Mouse (Mus musculus) kidney, postnatal 14 days (tissue): ENCODE results near the gene Osbp.

Experiments
- DNase-seq: peaks from one replicate; pipeline ENCODE4 v3.0.0; 2022; ENCODE audit warnings: mixed read lengths

Gene Osbp

DNA sequence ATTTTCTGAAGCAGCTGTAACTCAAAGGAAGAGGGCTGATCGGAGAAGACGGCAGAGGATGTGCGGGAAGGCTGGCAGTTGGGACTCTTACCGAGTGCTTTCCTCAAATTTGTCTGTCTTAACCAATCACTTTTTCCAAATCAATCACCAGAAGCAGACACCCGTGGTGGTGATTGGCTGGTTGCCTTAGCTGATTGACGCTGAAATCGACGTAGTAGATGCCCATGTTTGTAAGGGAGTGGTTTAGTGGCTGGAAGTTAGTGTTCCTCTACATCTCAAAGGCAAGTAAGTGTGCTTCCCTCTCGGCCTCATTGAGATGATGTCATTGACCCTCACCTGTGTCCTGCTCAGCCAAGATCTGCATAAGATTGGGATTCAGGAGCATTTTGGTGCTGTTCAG, 26.3 kb downstream of the Osbp start:
- no peak for DNase-seq

- DNase-seq = no peak
Measured at GRCm38 (mm10) chr19:11992441-11993029, 26.8 kb downstream of the Osbp start.

DNA sequence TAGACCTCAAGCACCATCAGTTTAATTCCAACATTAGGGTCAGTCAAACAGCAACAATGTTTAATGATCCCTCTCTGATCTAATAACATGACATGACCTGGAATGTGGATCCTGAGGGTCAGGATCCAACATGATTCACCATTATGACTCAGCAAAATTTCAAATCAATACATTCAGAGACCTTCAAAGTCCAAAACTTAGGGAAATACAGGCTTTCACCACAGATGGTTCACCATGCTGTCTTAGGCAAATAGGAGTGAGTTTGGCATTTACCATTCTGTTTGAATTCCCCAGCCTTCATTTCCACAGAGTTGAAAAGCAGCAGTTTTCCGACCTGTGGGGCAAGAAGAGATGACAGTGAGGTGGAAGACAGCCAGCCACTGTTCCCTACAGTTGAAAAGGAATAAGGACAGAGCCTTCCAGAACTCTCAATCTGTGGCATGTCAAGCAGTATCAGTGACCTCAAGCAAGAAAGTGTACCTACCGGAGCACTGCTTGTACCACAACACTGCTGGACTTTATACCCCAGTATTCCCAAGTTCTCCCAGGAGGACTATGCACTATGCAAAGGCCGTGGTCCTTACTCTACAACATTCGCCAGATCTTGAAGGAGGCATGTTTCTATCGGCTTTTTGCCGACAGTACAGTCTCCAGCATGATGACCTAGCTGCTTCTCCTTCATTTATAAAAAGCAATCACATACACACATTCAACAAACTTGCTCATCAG, 29.1 kb downstream of the Osbp start:
- DNase-seq = no peak

DNA sequence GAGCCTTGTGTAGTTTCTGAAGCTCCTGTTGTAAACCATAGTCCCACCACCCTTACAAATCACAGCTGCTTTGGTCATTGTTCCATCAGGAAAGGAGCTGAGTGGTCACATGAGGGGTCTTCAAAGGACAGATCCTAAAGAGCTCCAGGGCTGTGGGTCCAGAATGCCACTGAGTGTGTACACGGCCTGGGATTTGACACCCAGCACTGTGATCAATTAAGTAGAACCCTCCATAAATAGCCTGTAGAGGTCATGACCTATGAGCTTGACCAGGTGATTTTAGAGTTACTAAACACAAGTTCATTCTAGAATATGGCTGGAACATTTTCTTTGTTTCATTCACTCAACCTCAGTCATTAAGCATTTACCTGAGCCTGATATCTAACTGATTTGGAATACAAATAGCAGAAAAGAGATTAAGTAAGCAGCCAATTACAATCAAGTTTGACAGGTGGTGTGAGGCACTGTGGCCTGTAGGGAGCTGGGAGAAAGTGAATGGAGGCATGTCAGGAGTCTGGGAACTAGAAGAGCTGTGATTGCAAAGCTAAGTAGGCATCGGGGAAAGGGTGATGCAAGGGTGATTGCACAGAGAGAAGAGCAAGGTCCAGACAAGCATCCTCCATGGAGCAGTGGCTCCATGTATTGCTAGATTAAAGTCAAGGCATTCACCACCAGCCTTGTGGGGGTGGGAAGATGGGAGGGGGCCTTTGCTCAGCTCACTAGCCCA, 30.1 kb downstream of the Osbp start:
- DNase-seq = no peak

DNA sequence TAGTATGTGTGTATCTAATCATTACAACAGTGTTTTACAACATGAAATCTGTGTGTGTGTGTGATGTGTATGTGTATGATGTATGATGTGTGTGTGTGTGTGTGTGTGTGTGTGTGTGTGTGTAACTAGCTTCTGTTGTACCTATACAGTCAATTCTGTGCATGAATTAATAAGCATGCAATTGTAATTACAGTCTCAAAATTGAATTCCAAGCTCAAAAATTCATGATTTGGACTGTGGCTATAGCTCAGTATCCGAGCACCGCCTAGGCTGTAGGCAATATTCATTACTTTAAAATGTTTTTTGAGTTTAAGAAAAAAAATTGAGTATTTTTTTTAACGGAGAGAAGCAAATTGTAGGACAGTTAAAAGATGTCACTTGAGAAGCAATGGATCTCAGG, 35.9 kb downstream of the Osbp start:
- DNase-seq = no peak

DNA sequence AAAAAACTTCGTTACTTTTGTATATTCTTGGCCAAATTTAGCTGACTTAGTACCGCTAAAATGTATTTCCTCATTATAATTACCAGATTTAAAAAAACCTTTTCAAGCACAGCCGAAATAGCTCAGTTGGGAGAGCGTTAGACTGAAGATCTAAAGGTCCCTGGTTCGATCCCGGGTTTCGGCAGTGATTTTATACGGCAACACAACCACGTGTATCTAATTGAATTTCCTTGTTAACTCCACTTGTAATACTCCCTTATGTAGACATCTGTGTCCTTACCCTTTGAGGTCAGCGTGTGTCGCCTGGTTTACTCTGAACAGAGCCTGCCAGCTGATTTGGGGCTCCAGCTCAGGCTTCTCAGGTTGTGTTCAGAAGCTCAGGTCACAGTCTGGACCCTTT, 36.4 kb downstream of the Osbp start:
- DNase-seq = peak; percentile 39

GRCm38 (mm10) chr19:12002791-12003190, 37.0 kb downstream of the Osbp start:
- no peak for DNase-seq

- DNase-seq = peak; percentile 54
Measured at GRCm38 (mm10) chr19:12003568-12003967, 37.8 kb downstream of the Osbp start.

GRCm38 (mm10) chr19:12004216-12005008, 38.7 kb downstream of the Osbp start:
- DNase-seq = peak; percentile 39

GRCm38 (mm10) chr19:12005376-12006360, 39.9 kb downstream of the Osbp start:
- peak; percentile 88 for DNase-seq

- DNase-seq = no peak
Measured at GRCm38 (mm10) chr19:12006361-12006947, 40.7 kb downstream of the Osbp start.

GRCm38 (mm10) chr19:12007105-12007931, 41.6 kb downstream of the Osbp start:
- peak; percentile 59 for DNase-seq

- no peak for DNase-seq
Measured at GRCm38 (mm10) chr19:12008410-12009380, 43.0 kb downstream of the Osbp start.

DNA sequence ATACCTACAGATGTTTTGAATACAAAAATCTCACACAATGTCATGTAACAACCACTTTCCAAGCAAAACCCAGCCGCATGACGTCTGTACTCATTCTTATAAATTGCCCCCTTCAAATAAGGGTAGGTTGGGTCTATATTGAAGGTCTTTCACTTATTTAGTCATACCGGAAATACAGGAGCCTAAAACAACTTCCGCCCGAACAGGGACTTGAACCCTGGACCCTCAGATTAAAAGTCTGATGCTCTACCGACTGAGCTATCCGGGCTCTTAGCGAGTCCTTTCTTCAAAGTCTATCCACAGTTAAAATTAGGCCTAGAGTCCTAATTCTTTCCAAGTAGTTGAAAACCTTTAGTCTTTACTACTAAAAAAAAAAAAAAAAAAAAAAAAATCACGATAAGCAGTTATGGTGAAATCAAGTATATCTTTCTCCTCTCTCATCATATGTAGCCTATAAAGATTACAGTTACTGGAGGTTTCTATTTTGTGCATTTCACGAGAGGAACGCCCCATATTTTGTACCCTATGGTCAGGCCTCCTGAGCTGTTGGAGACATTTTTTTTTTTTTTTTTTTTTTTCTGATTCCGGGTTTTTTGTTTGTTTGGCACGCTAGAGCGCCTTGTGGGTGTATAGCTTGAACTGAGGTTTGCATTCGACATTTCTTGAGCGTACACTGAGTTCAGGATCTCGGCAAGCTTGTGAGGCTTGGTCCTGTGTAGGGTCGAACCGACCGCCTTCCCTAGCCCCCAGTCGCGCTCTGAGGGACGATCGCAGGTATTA, 44.0 kb downstream of the Osbp start:
- peak; percentile 79 for DNase-seq

DNA sequence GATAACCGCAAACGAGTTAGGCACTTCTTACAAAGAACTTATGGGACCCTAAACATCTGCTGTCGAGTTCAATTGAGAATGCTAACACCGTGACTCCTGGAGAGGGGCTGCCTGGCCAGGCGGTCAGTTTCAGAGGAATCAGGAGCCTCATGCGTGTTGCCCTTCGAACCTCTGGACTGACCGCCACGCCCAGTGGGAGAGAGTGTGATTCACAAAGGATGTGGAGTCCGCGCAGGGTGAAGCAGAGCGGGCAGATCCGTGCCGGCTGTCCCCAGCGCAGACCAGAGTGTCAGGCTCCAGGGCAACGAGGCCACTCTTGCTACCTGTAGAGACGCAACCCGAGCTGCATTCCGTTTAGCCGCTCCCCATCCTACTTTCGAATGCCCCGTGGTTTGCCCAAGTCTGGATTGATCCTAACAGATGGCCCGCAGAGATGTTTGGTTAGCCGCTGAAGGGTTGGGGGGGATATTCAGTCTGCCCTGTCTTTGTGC, 44.6 kb downstream of the Osbp start:
- DNase-seq = peak; percentile 85

DNA sequence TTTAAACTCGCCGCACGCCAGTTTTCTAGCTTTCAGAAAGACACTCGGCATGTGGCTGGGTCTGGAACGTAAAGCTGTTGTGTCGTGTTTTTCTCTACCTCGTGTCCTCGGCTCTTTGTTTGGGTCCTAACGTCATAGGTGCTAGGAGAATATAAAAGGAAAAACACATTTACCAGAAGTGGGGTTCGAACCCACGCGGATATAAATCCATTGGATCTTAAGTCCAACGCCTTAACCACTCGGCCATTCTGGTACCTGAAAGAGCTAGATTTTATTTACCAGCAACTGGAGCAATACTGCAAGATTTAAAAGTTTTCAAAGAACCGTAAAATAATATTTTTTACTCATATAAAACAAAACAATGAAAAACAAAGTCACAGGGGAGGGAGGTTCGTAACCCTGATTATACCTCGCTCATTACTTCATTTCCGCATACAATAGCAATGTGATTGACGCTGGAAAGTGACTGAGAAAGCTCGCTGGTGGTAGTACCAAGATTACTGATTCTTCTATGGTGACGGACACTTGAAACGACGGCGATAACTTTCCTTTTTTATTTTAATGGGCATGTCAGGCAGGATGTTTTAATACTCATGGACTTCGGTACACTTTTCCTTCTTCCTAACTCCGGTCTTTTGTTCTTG, 45.3 kb downstream of the Osbp start:
- peak; percentile 84 for DNase-seq
